ENCODE assay signal across 9 mouse cellular contexts in genomic region chr11:103920665-103921064, GRCm38 (mm10). TPM values are rescaled to one million over a fixed set of nuclear protein-coding genes. Genes with fewer than 3 reads are reported as not detected.
DNase-seq lines count a peak whose midpoint lies in the region; ATAC-seq and TF ChIP-seq lines count a peak whose summit lies in the region.
"Had no signal": no experiment of that assay in that cellular context is flagged by ENCODE, and none has a peak within 500 bp of the region (broad histone marks: within the 10 kb centered on the region; RNA-seq: fewer than 3 reads in every experiment).

No protein-coding gene starts in this region.

- H3K4me3 ChIP-seq in left cerebral cortex, adult 2 months, result no peak overlapping the region
- H3K4me3 ChIP-seq: neural tube, embryonic 13.5 days had no signal

- H3K27ac ChIP-seq in left cerebral cortex, adult 2 months, result no peak overlapping the region
- H3K27ac ChIP-seq: neural tube, embryonic 13.5 days had no signal

- TF ChIP-seq CTCF in left cerebral cortex, adult 2 months (IDR thresholded peaks at IDR 0.05), result no peak

- no peak for ATAC-seq in monocyte, adult 5-6 weeks (replicated peaks; ENCODE audit: insufficient number of reproducible peaks, low FRiP score, low TSS enrichment, poor library complexity, severe bottlenecking)

- DNase-seq in heart, adult 8-10 months (ENCODE audit: low spot score), result peak; percentile 25
- DNase-seq in heart, postnatal 25 days (ENCODE audit: low spot score), result no peak
- peak; percentile 20 for DNase-seq in Muller cell, postnatal 12 days (ENCODE audit: inconsistent ontology term)
- peak; percentile 64 for DNase-seq in gastrocnemius, postnatal 10 days
- peak; percentile 64 for DNase-seq in lung, postnatal 10 days
- DNase-seq in layer of hippocampus, adult 11-12 months (ENCODE audit: low spot score), result no peak
- DNase-seq in left cerebral cortex, adult 2 months (ENCODE audit: extremely low spot score in 1 of 2, low spot score in 2 of 2), result no peak

- intact Hi-C loops in heart, postnatal 25 days (cut with DNase I), result no loop called here
- intact Hi-C loops in left cerebral cortex, adult 2 months (cut with DNase I), result no loop called here

RNA-seq across cellular contexts. Expression of gene Nsf, which starts 33.2 kb away (rescaled TPM):
- total RNA-seq in heart, adult 8-10 months (2022), result 10 to 100 TPM; 23.1 to 31.5 (median 27.0) TPM
- total RNA-seq in heart, postnatal 25 days (2021), result 10 to 100 TPM; 31.3 to 31.9 TPM
- total RNA-seq in gastrocnemius, postnatal 10 days (2021), result 10 to 100 TPM; 19.7 to 22.2 TPM
- total RNA-seq in monocyte, adult 5-6 weeks (2017), result 73.0 to 93.1 TPM (median 86.5 TPM) in 3 replicates
- total RNA-seq in left cerebral cortex, adult 2 months (2021), result 100 to 1,000 TPM; 858 to 979 TPM

RNA-seq across cellular contexts. Expression of gene Arf2, which starts 45.9 kb away (rescaled TPM):
- 10 to 100 TPM; 24.4 to 30.3 (median 26.0) TPM for total RNA-seq in heart, adult 8-10 months (2022)
- 10 to 100 TPM; 32.4 to 33.3 TPM for total RNA-seq in heart, postnatal 25 days (2021)
- 10 to 100 TPM; 25.5 to 26.0 TPM for total RNA-seq in gastrocnemius, postnatal 10 days (2021)
- 52.6 to 86.8 TPM (median 79.1 TPM) in 3 replicates for total RNA-seq in monocyte, adult 5-6 weeks (2017)
- 10 to 100 TPM; 49.5 to 51.4 TPM for total RNA-seq in left cerebral cortex, adult 2 months (2021)

Comparison
In these comparisons a context has a peak if more than half of its experiments do, and no peak if none do; other contexts are left out.
1. DNase-seq: peak in heart, adult 8-10 months (single experiment), Muller cell, postnatal 12 days (single experiment), gastrocnemius, postnatal 10 days (single experiment) and lung, postnatal 10 days (single experiment); none in heart, postnatal 25 days (single experiment), layer of hippocampus, adult 11-12 months (single experiment) and left cerebral cortex, adult 2 months (0 of 2).